Mouse (Mus musculus): ENCODE data around the gene Cmah.

Gene Cmah

GRCm38 (mm10) chr13:24481615-24482295 is 154.6 kb downstream of the Cmah start:
- peak; percentile 58 for DNase-seq (ENCODE audit: low read depth)

DNA sequence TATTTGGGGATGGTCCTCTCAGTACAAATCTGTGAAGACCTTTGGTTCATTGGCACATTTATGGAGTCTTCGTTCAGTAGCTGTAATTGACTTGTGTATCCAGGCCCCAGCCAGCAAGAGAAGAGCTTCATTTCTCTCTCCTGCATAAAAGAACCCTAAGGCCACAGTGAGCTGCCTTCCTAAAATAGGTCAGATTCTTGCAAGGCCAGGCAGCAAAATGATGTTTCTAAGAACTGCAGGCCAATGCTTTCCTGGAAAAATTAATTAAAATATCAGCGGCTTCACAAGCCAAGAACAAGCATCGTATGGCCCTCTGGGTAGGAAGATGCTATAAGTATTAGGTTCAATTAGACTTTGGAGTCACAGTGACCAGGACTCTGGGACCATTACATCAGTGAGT is 156.5 kb downstream of the Cmah start:
- DNase-seq (ENCODE audit: low read depth), result no peak

DNA sequence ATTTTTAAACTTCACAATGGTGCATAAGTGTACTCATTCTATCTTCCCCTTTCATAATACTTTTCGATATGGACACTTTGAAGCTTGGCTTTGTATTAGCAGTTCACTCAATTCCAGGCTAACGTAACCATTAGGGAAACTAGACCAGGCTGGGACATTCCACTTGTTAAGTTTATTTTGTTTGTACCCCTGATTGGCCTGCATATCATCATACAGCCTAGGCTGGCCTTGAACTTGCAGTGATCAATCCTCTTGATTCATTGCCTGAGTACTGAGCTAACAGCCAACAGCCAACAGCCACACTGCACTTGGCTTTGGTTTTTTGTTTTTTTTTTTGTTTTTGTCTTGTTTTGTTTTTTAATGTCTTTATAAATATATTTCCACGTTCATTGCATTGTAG is 157.6 kb downstream of the Cmah start:
- no peak for DNase-seq (ENCODE audit: low read depth)

GRCm38 (mm10) chr13:24485964-24486363 is 158.8 kb downstream of the Cmah start:
- no peak for DNase-seq (ENCODE audit: low read depth)

GRCm38 (mm10) chr13:24486403-24486802 is 159.2 kb downstream of the Cmah start:
- DNase-seq (ENCODE audit: low read depth), result no peak

DNA sequence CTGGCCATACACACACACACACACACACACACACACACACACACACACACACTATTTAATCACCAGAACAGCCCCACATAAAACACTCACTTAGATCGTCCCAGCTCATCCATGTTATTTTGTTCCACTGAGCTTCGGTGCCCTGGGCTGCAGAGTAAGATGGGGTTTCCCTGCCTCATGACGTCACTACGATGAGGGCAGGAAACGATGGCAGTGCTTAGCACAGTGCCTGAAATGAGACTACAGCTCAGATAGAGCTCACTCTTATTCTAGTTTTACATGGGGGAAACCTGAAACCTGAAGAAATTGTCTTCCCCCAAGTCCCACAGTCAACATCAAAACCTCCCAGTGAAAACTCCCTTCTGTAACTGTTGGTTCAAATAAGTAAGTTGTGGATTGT is 159.9 kb downstream of the Cmah start:
- no peak for DNase-seq (ENCODE audit: low read depth)

DNA sequence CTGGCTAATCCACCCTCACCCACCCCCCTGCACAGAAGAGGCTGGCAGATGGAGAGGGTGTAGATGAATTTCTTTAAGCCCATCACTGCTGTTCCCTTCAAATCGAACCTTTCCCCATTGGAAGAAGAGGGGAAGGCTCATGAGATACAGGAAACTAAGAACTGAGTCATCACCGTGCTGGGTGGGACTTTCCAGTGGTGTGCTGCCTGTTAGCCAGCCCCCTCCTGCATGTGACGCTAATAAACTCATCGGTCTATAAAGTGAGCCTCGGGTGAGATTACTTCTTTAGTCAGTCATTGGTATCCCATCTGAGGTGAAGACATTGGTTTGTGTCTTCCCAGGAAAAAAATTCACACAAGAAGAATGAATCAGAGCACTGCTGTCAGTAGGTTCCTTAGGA is 160.3 kb downstream of the Cmah start:
- no peak for DNase-seq (ENCODE audit: low read depth)

DNA sequence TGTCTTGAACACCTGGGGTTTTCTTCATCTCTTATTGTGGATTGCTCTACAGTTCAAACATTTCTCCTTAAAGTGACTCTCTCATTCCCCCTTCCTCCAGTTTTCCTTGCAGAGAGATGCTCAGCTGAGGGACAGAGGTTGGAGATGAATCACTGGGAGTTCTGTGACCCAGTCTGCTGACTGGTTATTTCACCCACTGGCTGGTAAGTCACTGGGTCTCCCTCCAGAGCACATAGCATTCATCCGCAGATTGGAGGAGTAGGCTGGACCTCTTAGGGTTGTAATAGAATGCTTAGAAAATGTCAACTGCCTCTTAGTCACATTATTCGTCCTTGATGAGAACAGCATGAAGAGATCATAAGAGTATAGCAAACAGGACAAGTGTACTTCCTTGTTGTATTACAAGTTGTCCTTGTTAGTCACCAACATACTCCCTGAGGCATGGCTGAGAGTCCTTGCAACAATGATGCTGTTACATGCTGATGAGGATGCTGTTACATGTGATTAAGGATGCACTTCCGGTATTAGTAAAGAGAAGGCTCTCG is 161.4 kb downstream of the Cmah start:
- DNase-seq (ENCODE audit: low read depth), result no peak

- no peak for DNase-seq (ENCODE audit: low read depth)
Observed at GRCm38 (mm10) chr13:24489515-24489914, 162.3 kb downstream of the Cmah start.

DNA sequence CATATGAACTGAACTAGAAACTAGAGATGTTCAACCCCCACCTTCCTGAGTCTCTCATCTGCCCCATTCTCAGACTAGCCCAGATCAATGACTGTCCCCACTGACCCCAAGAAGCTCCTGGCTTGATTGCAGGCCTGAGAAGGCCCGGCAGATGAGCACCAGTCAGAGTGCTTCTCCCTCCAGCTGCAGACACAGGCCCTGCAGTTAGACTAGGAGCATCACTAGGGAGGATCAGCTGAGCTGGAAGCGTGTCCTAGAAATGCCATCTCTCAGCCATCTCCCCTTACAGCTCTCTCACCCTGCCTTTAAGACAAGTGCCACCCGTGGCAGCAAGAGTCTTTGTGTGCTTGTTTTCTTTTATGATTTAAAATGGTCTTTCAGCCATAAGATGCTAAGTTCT is 162.8 kb downstream of the Cmah start:
- DNase-seq (ENCODE audit: low read depth), result no peak

- peak; percentile 18 for DNase-seq (ENCODE audit: low read depth)
Observed at GRCm38 (mm10) chr13:24491101-24491500, 163.9 kb downstream of the Cmah start.

- no peak for DNase-seq (ENCODE audit: low read depth)
Observed at GRCm38 (mm10) chr13:24493784-24494183, 166.6 kb downstream of the Cmah start.

DNA sequence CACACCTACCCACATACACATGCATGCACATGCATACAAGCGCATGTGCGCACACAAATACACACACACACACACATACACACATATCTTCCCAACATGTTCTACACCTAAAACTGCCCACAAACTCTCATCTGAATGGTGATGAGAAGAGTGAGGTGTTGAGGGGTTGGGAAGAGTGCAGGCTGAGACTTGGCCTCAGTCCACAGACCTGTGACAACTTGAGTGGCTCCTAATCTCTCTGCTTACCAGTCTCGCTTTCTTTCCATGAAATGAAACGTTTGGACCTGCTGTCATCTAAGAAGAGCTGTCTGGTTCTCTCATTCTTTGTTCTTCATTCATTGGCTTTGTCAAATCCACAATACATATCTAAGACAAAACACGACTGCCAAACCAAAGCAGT is 169.1 kb downstream of the Cmah start:
- no peak for DNase-seq (ENCODE audit: low read depth)

- DNase-seq (ENCODE audit: low read depth), result no peak
Observed at GRCm38 (mm10) chr13:24497001-24497400, 169.8 kb downstream of the Cmah start.

DNA sequence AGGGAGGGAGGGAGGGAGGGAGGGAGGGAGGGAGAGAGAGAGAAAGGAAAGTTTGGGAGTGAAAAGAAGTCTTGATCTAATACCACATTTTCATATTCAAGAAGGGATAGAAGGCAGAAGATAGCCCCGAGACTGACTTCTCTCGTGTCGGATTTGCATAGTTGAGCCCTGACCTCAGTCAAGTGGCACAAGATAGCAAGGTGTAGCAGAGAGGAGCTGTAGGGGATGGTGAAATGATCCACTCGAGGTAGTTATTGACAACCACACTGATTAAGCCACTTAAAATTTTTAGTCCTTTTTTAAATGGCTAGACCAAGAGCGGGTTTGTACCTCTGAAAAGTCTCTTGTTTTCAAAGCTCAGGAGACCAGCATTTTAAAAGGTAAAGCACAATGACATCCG is 171.1 kb downstream of the Cmah start:
- no peak for DNase-seq (ENCODE audit: low read depth)

GRCm38 (mm10) chr13:24499505-24499904 is 172.3 kb downstream of the Cmah start:
- DNase-seq (ENCODE audit: low read depth), result no peak

- no peak for DNase-seq (ENCODE audit: low read depth)
Observed at GRCm38 (mm10) chr13:24501179-24501905, 174.1 kb downstream of the Cmah start.

- no peak for DNase-seq (ENCODE audit: low read depth)
Observed at GRCm38 (mm10) chr13:24501919-24502318, 174.7 kb downstream of the Cmah start.

GRCm38 (mm10) chr13:24505812-24506211 is 178.6 kb downstream of the Cmah start:
- DNase-seq (ENCODE audit: low read depth), result no peak

GRCm38 (mm10) chr13:24507156-24507555 is 180.0 kb downstream of the Cmah start:
- DNase-seq (ENCODE audit: low read depth), result no peak

- DNase-seq (ENCODE audit: low read depth), result no peak
Observed at GRCm38 (mm10) chr13:24508917-24509316, 181.7 kb downstream of the Cmah start.

DNA sequence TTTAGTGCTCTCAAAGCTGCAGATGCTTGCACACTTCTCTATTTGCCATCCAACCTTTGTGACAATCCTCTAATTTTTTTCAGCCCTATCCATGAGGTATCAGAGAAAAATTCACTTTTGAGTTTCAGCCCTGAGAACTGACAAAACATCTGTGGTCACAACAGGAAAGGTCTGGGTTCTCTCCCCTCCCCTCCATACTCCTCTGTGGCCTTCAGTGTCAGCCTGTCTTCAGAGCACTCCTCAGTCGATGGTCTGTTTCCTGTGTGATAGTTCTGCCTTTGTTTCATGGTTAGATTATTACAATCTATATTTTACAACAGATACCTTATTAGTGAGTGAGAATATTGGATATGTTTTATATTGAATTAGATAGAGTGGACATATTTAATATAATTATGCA is 184.2 kb downstream of the Cmah start:
- no peak for DNase-seq (ENCODE audit: low read depth)

DNA sequence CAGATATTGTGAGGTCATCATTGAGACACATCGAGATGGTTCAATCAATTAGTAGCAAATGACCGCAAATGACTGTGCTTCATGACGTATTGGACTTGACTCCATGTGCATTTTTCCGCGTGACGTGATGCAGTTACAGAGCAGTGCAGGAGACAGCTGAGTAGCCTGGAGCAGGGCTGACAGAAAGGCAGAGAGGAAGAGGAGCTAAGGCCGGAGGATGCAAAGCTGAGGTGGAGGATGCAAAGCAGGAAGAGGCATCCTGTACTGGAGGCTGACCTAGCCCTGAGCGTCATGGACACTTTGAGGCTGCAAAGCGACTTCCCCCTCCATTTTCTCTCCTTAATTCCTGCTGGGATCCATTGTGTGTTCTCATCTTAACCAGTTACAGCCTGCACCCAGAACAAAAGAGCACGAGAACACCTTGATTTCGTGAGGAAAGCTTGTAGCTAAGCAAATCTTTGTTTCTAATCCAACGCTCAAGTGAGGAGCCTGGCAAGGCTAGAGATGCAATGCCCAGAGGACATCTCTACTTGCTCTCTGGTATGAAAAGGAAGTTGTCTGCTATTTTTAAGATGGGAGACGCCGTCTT is 184.8 kb downstream of the Cmah start:
- no peak for DNase-seq (ENCODE audit: low read depth)
